Mouse (Mus musculus) neural tube, embryonic 12.5 days (tissue): ENCODE measurements at regions not wholly inside any gene's neighbourhood (a gene's known extent, or its start where the extent isn't known, plus 50 kb on each side); places are given as distances from the start of the nearest gene placed in this dataset.

ENCODE experiments used
- ATAC-seq: fragments of 200-750 bp; cut with Nextera tagmentation; 2 replicates; pipeline ENCODE4 v1.8.0; 2017; ENCODE audit warnings: low read depth, mild to moderate bottlenecking, moderate TSS enrichment, moderate library complexity; ENCODE audit not compliant: low FRiP score
- H3K27ac ChIP-seq: fragments of 300-500 bp; sonication (generic); 2 replicates; pipeline ENCODE4 v1.5.1; 2016
- H3K27me3 ChIP-seq: fragments of 300-500 bp; sonication (generic); replicated peaks from 2 replicates; pipeline ENCODE4 v1.6.1; 2016; ENCODE audit warnings: mild to moderate bottlenecking
- H3K36me3 ChIP-seq: fragments of 300-500 bp; sonication (generic); 2 replicates; pipeline ENCODE4 v1.6.1; 2016; ENCODE audit warnings: mild to moderate bottlenecking
- H3K4me1 ChIP-seq: fragments of 300-500 bp; sonication (generic); 2 replicates; pipeline ENCODE4 v1.6.1; 2016
- H3K4me2 ChIP-seq: fragments of 300-500 bp; sonication (generic); replicated peaks from 2 replicates; pipeline ENCODE4 v1.6.1; 2016; ENCODE audit warnings: mild to moderate bottlenecking
- H3K4me3 ChIP-seq: fragments of 300-500 bp; sonication (generic); 2 replicates; pipeline ENCODE4 v1.5.1; 2016
- H3K9ac ChIP-seq: fragments of 300-500 bp; sonication (generic); 2 replicates; pipeline ENCODE4 v1.6.1; 2016; ENCODE audit warnings: mild to moderate bottlenecking
- H3K9me3 ChIP-seq: fragments of 300-500 bp; sonication (generic); 2 replicates; pipeline ENCODE4 v1.6.1; 2016; ENCODE audit warnings: mild to moderate bottlenecking
- WGBS: fragments of 180-500 bp; shearing (Covaris S2); methylation state at CpG from one replicate; pipeline ENCODE4 v1.1.7; 2016; 5-methylcytosine and 5-hydroxymethylcytosine counted together

- Histone ChIP-seq H3K9ac (no peak overlapping the region), H3K27ac (no peak overlapping the region), H3K4me3 (no peak overlapping the region), H3K4me1 (no peaks in the 10 kb centered on the region), H3K36me3 (no peaks in the 10 kb centered on the region), H3K9me3 (no peaks in the 10 kb centered on the region), H3K27me3 (no peaks in the 10 kb centered on the region), H3K4me2 (no peak overlapping the region)
- WGBS, result 93% methylated on average over 3 of the region's 3 CpGs
- no peak for ATAC-seq
Measured at GRCm38 (mm10) chr8:64542501-64542900, 150.4 kb downstream of the Cpe start.

- Histone ChIP-seq H3K36me3 (no peaks in the 10 kb centered on the region), H3K27me3 (no peaks in the 10 kb centered on the region), H3K27ac (no peak overlapping the region), H3K4me2 (no peak overlapping the region), H3K9me3 (no peaks in the 10 kb centered on the region), H3K4me1 (no peaks in the 10 kb centered on the region), H3K9ac (no peak overlapping the region), H3K4me3 (no peak overlapping the region)
- ATAC-seq, result no peak
- WGBS, result 74% methylated on average over 4 of the region's 4 CpGs
Measured at GRCm38 (mm10) chr8:64539846-64540472, 152.9 kb downstream of the Cpe start.

- Histone ChIP-seq H3K9ac (no peak overlapping the region), H3K9me3 (no peaks in the 10 kb centered on the region)
- WGBS, result 88% methylated on average over 2 of the region's 2 CpGs
Measured at GRCm38 (mm10) chr8:64531780-64532179, 161.1 kb downstream of the Cpe start.

GRCm38 (mm10) chr8:64522441-64523102 lies 170.3 kb downstream of the Cpe start:
- Histone ChIP-seq H3K4me2 (no peak overlapping the region), H3K9ac (no peak overlapping the region), H3K4me1 (no peaks in the 10 kb centered on the region), H3K4me3 (no peak overlapping the region), H3K9me3 (no peaks in the 10 kb centered on the region), H3K36me3 (no peaks in the 10 kb centered on the region), H3K27ac (no peak overlapping the region), H3K27me3 (no peaks in the 10 kb centered on the region)
- no peak for ATAC-seq
- 85% methylated on average over 8 of the region's 8 CpGs for WGBS

More at GRCm38 (mm10) chr8:64531780-64532179, 161.1 kb downstream of the Cpe start:
- no peak for ATAC-seq
- Histone ChIP-seq H3K4me3 (no peak overlapping the region), H3K4me2 (no peak overlapping the region), H3K4me1 (no peaks in the 10 kb centered on the region), H3K36me3 (no peaks in the 10 kb centered on the region), H3K27me3 (no peaks in the 10 kb centered on the region), H3K27ac (no peak overlapping the region)

GRCm38 (mm10) chr8:64519650-64520049 lies 173.2 kb downstream of the Cpe start:
- no peaks in the 10 kb centered on the region for H3K4me1 ChIP-seq
- H3K27ac ChIP-seq, result no peak overlapping the region
- H3K27me3 ChIP-seq, result no peaks in the 10 kb centered on the region
- H3K9me3 ChIP-seq, result no peaks in the 10 kb centered on the region
- WGBS, result 89% methylated on average over 1 of the region's 1 CpGs
- no peak overlapping the region for H3K4me3 ChIP-seq
- ATAC-seq, result no peak
- no peak overlapping the region for H3K4me2 ChIP-seq
- H3K9ac ChIP-seq, result no peak overlapping the region
- H3K36me3 ChIP-seq, result no peaks in the 10 kb centered on the region

GRCm38 (mm10) chr8:64515923-64516322 lies 176.9 kb downstream of the Cpe start:
- no peaks in the 10 kb centered on the region for H3K27me3 ChIP-seq
- H3K4me1 ChIP-seq, result no peaks in the 10 kb centered on the region
- ATAC-seq, result no peak
- H3K4me2 ChIP-seq, result no peak overlapping the region
- H3K9ac ChIP-seq, result no peak overlapping the region
- no peaks in the 10 kb centered on the region for H3K36me3 ChIP-seq
- 86% methylated on average over 5 of the region's 5 CpGs for WGBS
- no peak overlapping the region for H3K4me3 ChIP-seq
- no peak overlapping the region for H3K27ac ChIP-seq
- H3K9me3 ChIP-seq, result no peaks in the 10 kb centered on the region

GRCm38 (mm10) chr8:64497281-64498060 lies 195.4 kb downstream of the Cpe start:
- H3K27me3 ChIP-seq, result no peaks in the 10 kb centered on the region

GRCm38 (mm10) chr8:64496333-64497213 lies 196.3 kb downstream of the Cpe start:
- peak; percentile 52; the same call in 1 of the 2 replicates for ATAC-seq
- Histone ChIP-seq H3K27ac (no peak overlapping the region), H3K4me2 (peak overlapping the region; percentile 22), H3K9me3 (no peaks in the 10 kb centered on the region), H3K27me3 (no peaks in the 10 kb centered on the region), H3K36me3 (no peaks in the 10 kb centered on the region), H3K9ac (no peak overlapping the region), H3K4me3 (no peak overlapping the region), H3K4me1 (peaks cover 15% of the 10 kb centered on the region)
- 33% methylated on average over 14 of the region's 14 CpGs for WGBS

More at GRCm38 (mm10) chr8:64497281-64498060, 195.4 kb downstream of the Cpe start:
- Histone ChIP-seq H3K36me3 (no peaks in the 10 kb centered on the region), H3K9ac (no peak overlapping the region), H3K4me3 (no peak overlapping the region), H3K27ac (no peak overlapping the region), H3K9me3 (no peaks in the 10 kb centered on the region), H3K4me2 (peak overlapping the region; percentile 22; the same call in 1 of the 2 replicates), H3K4me1 (peaks cover 15% of the 10 kb centered on the region)
- 41% methylated on average over 6 of the region's 6 CpGs for WGBS
- ATAC-seq, result peak; percentile 73

GRCm38 (mm10) chr8:64491561-64491960 lies 201.3 kb downstream of the Cpe start:
- Histone ChIP-seq H3K9ac (no peak overlapping the region), H3K27ac (no peak overlapping the region), H3K4me1 (peaks cover 4% of the 10 kb centered on the region), H3K36me3 (no peaks in the 10 kb centered on the region), H3K27me3 (no peaks in the 10 kb centered on the region), H3K4me2 (no peak overlapping the region), H3K9me3 (no peaks in the 10 kb centered on the region), H3K4me3 (no peak overlapping the region)
- ATAC-seq, result no peak
- WGBS, result 93% methylated on average over 2 of the region's 2 CpGs

GRCm38 (mm10) chr8:64488057-64488456 lies 204.8 kb downstream of the Cpe start:
- no peak overlapping the region for H3K4me3 ChIP-seq
- no peak overlapping the region for H3K4me2 ChIP-seq
- no peak overlapping the region for H3K27ac ChIP-seq
- WGBS, result 78% methylated on average over 3 of the region's 3 CpGs
- no peaks in the 10 kb centered on the region for H3K27me3 ChIP-seq
- H3K9ac ChIP-seq, result no peak overlapping the region
- no peaks in the 10 kb centered on the region for H3K9me3 ChIP-seq
- H3K36me3 ChIP-seq, result no peaks in the 10 kb centered on the region
- no peak for ATAC-seq
- H3K4me1 ChIP-seq, result no peaks in the 10 kb centered on the region

- H3K9ac ChIP-seq, result no peak overlapping the region
- no peaks in the 10 kb centered on the region for H3K27me3 ChIP-seq
- H3K36me3 ChIP-seq, result no peaks in the 10 kb centered on the region
- no peak overlapping the region for H3K4me3 ChIP-seq
- no peaks in the 10 kb centered on the region for H3K9me3 ChIP-seq
- no peak for ATAC-seq
- no peak overlapping the region for H3K27ac ChIP-seq
- H3K4me1 ChIP-seq, result no peaks in the 10 kb centered on the region
- H3K4me2 ChIP-seq, result no peak overlapping the region
Measured at GRCm38 (mm10) chr8:64473276-64473675, 219.6 kb downstream of the Cpe start.

GRCm38 (mm10) chr8:64472801-64473270 lies 220.0 kb downstream of the Cpe start:
- no peaks in the 10 kb centered on the region for H3K27me3 ChIP-seq
- ATAC-seq, result no peak
- no peak overlapping the region for H3K4me2 ChIP-seq
- H3K4me3 ChIP-seq, result no peak overlapping the region
- no peak overlapping the region for H3K9ac ChIP-seq
- no peak overlapping the region for H3K27ac ChIP-seq
- H3K9me3 ChIP-seq, result no peaks in the 10 kb centered on the region
- no peaks in the 10 kb centered on the region for H3K36me3 ChIP-seq
- H3K4me1 ChIP-seq, result no peaks in the 10 kb centered on the region
- 89% methylated on average over 1 of the region's 1 CpGs for WGBS
